Mouse (Mus musculus): Measurements from ENCODE around the gene Pex1. TPM values are rescaled to one million over a fixed set of nuclear protein-coding genes. Genes with fewer than 3 reads are reported as not detected.

The Pex1 gene
- total and polyA plus RNA-seq, 2 experiments from 2014 or later = 15.1 to 21.5 TPM

GRCm38 (mm10) chr5:3633951-3634350 is 38.1 kb downstream of the Pex1 start:
- TF ChIP-seq CTCF (IDR thresholded peaks at IDR 0.05; ENCODE audit: low read depth) = peak; percentile 50; the same call in 1 of the 2 replicates
- no peak for ATAC-seq
- Histone ChIP-seq H3K27ac (no peak overlapping the region), H3K9me3 (ENCODE audit: low read length) (no peaks in the 10 kb centered on the region), H3K4me2 (ENCODE audit: low read depth, low read length) (no peak overlapping the region), H3K4me3 (ENCODE audit: low read length) (no peak overlapping the region), H3K27me3 (ENCODE audit: insufficient read depth, low read length) (no peaks in the 10 kb centered on the region), H3K36me3 (ENCODE audit: insufficient read depth, low read length) (peaks cover 16% of the 10 kb centered on the region), H3K9ac (replicated peaks; ENCODE audit: low read length) (no peak overlapping the region), H3K4me1 (ENCODE audit: insufficient read depth, low read length) (no peaks in the 10 kb centered on the region)
- peak; percentile 30 for DNase-seq (ENCODE audit: low spot score)
- WGBS = 69% methylated on average over 4 of the region's 4 CpGs

GRCm38 (mm10) chr5:3635286-3635685 is 39.4 kb downstream of the Pex1 start:
- H3K9ac ChIP-seq (replicated peaks; ENCODE audit: low read length) = no peak overlapping the region
- H3K4me3 ChIP-seq (ENCODE audit: low read length) = no peak overlapping the region
- peaks cover 16% of the 10 kb centered on the region for H3K36me3 ChIP-seq (ENCODE audit: insufficient read depth, low read length)
- ATAC-seq (no peak), DNase-seq (ENCODE audit: low spot score) (no peak)
- no peak for TF ChIP-seq CTCF (IDR thresholded peaks at IDR 0.05; ENCODE audit: low read depth)
- H3K4me1 ChIP-seq (ENCODE audit: insufficient read depth, low read length) = no peaks in the 10 kb centered on the region
- no peaks in the 10 kb centered on the region for H3K27me3 ChIP-seq (ENCODE audit: insufficient read depth, low read length)
- WGBS = 88% methylated on average over 8 of the region's 8 CpGs
- no peak overlapping the region for H3K27ac ChIP-seq
- H3K4me2 ChIP-seq (ENCODE audit: low read depth, low read length) = no peak overlapping the region
- H3K9me3 ChIP-seq (ENCODE audit: low read length) = no peaks in the 10 kb centered on the region

- no peaks in the 10 kb centered on the region for H3K9me3 ChIP-seq (ENCODE audit: low read length)
- H3K4me1 ChIP-seq (ENCODE audit: insufficient read depth, low read length) = no peaks in the 10 kb centered on the region
- no peak overlapping the region for H3K4me3 ChIP-seq (ENCODE audit: low read length)
- peaks cover 20% of the 10 kb centered on the region; the same call in 1 of the 2 replicates for H3K36me3 ChIP-seq (ENCODE audit: insufficient read depth, low read length)
- no peaks in the 10 kb centered on the region for H3K27me3 ChIP-seq (ENCODE audit: insufficient read depth, low read length)
- no peak for DNase-seq (ENCODE audit: low spot score)
- no peak overlapping the region for H3K4me2 ChIP-seq (ENCODE audit: low read depth, low read length)
- WGBS = 94% methylated on average over 6 of the region's 6 CpGs
- ATAC-seq = no peak
- H3K9ac ChIP-seq (replicated peaks; ENCODE audit: low read length) = no peak overlapping the region
- H3K27ac ChIP-seq = no peak overlapping the region
- TF ChIP-seq CTCF (IDR thresholded peaks at IDR 0.05; ENCODE audit: low read depth) = no peak
Measured at GRCm38 (mm10) chr5:3644621-3645020, 48.8 kb downstream of the Pex1 start.

- WGBS = 82% methylated on average over 6 of the region's 6 CpGs
Measured at GRCm38 (mm10) chr5:3645326-3645725, 49.5 kb downstream of the Pex1 start.

GRCm38 (mm10) chr5:3646539-3646938 is 50.7 kb downstream of the Pex1 start:
- no peaks in the 10 kb centered on the region for H3K4me1 ChIP-seq (ENCODE audit: insufficient read depth, low read length)
- H3K36me3 ChIP-seq (ENCODE audit: insufficient read depth, low read length) = peaks cover 14% of the 10 kb centered on the region; the same call in 1 of the 2 replicates
- no peak overlapping the region; the same call in 1 of the 2 replicates for H3K9ac ChIP-seq (replicated peaks; ENCODE audit: low read length)
- H3K27ac ChIP-seq = no peak overlapping the region
- 21% methylated on average over 6 of the region's 6 CpGs for WGBS
- H3K9me3 ChIP-seq (ENCODE audit: low read length) = no peaks in the 10 kb centered on the region
- DNase-seq (ENCODE audit: low spot score) (no peak), ATAC-seq (no peak)
- H3K4me3 ChIP-seq (ENCODE audit: low read length) = peak overlapping the region; percentile 98
- no peaks in the 10 kb centered on the region for H3K27me3 ChIP-seq (ENCODE audit: insufficient read depth, low read length)
- no peak for TF ChIP-seq CTCF (IDR thresholded peaks at IDR 0.05; ENCODE audit: low read depth)
- H3K4me2 ChIP-seq (ENCODE audit: low read depth, low read length) = peak overlapping the region; percentile 62

More at GRCm38 (mm10) chr5:3645326-3645725, 49.5 kb downstream of the Pex1 start:
- H3K4me1 ChIP-seq (ENCODE audit: insufficient read depth, low read length) = no peaks in the 10 kb centered on the region
- H3K27me3 ChIP-seq (ENCODE audit: insufficient read depth, low read length) = no peaks in the 10 kb centered on the region
- ATAC-seq = no peak
- no peak overlapping the region for H3K4me2 ChIP-seq (ENCODE audit: low read depth, low read length)
- no peak overlapping the region for H3K9ac ChIP-seq (replicated peaks; ENCODE audit: low read length)
- no peaks in the 10 kb centered on the region for H3K9me3 ChIP-seq (ENCODE audit: low read length)
- no peak for DNase-seq (ENCODE audit: low spot score)
- peaks cover 20% of the 10 kb centered on the region; the same call in 1 of the 2 replicates for H3K36me3 ChIP-seq (ENCODE audit: insufficient read depth, low read length)
- TF ChIP-seq CTCF (IDR thresholded peaks at IDR 0.05; ENCODE audit: low read depth) = no peak
- no peak overlapping the region for H3K27ac ChIP-seq
- H3K4me3 ChIP-seq (ENCODE audit: low read length) = no peak overlapping the region

GRCm38 (mm10) chr5:3646991-3647707 is 51.3 kb downstream of the Pex1 start:
- peak; percentile 79 for DNase-seq (ENCODE audit: low spot score)
- ATAC-seq = peak; percentile 76
- TF ChIP-seq CTCF (IDR thresholded peaks at IDR 0.05; ENCODE audit: low read depth) = peak; percentile 71
- H3K9ac ChIP-seq (replicated peaks; ENCODE audit: low read length) = peak overlapping the region; percentile 87
- H3K27me3 ChIP-seq (ENCODE audit: insufficient read depth, low read length) = no peaks in the 10 kb centered on the region
- H3K4me1 ChIP-seq (ENCODE audit: insufficient read depth, low read length) = no peaks in the 10 kb centered on the region
- H3K4me3 ChIP-seq (ENCODE audit: low read length) = peak overlapping the region; percentile 98
- H3K27ac ChIP-seq = peak overlapping the region; percentile 90
- H3K4me2 ChIP-seq (ENCODE audit: low read depth, low read length) = peak overlapping the region; percentile 62
- H3K36me3 ChIP-seq (ENCODE audit: insufficient read depth, low read length) = peaks cover 10% of the 10 kb centered on the region; the same call in 1 of the 2 replicates
- WGBS = under 1% methylated on average over 54 of the region's 60 CpGs
- no peaks in the 10 kb centered on the region for H3K9me3 ChIP-seq (ENCODE audit: low read length)

GRCm38 (mm10) chr5:3647708-3648121 is 51.8 kb downstream of the Pex1 start:
- Histone ChIP-seq H3K36me3 (ENCODE audit: insufficient read depth, low read length) (peaks cover 10% of the 10 kb centered on the region; the same call in 1 of the 2 replicates), H3K27ac (peak overlapping the region; percentile 90), H3K27me3 (ENCODE audit: insufficient read depth, low read length) (no peaks in the 10 kb centered on the region), H3K9me3 (ENCODE audit: low read length) (no peaks in the 10 kb centered on the region), H3K4me1 (ENCODE audit: insufficient read depth, low read length) (no peaks in the 10 kb centered on the region), H3K4me2 (ENCODE audit: low read depth, low read length) (peak overlapping the region; percentile 62), H3K4me3 (ENCODE audit: low read length) (peak overlapping the region; percentile 98), H3K9ac (replicated peaks; ENCODE audit: low read length) (peak overlapping the region; percentile 87)
- peak; percentile 97 for ATAC-seq
- TF ChIP-seq CTCF (IDR thresholded peaks at IDR 0.05; ENCODE audit: low read depth) = peak; percentile 31; the same call in 1 of the 2 replicates
- peak; percentile 91 for DNase-seq (ENCODE audit: low spot score)
- WGBS = 0% methylated on average over 36 of the region's 46 CpGs

All from hindbrain, postnatal 0 days (tissue).